Mouse (Mus musculus) midbrain, embryonic 16.5 days (tissue): ENCODE data around the gene Zdhhc16. TPM values are rescaled to one million over a fixed set of nuclear protein-coding genes. Genes with fewer than 3 reads are reported as not detected.

Source experiments
- ATAC-seq: fragments of 200-750 bp; cut with Nextera tagmentation; 2 replicates; pipeline ENCODE4 v1.8.0; 2017; ENCODE audit warnings: moderate TSS enrichment
- H3K27ac ChIP-seq: fragments of 300-500 bp; sonication (generic); 2 replicates; pipeline ENCODE4 v1.5.1; 2014; ENCODE audit warnings: mild to moderate bottlenecking, low read length, mixed read lengths
- H3K27me3 ChIP-seq: fragments of 300-500 bp; sonication (generic); 2 replicates; pipeline ENCODE4 v1.6.1; 2014; ENCODE audit warnings: low read depth, low read length, mixed read lengths; ENCODE audit not compliant: control insufficient read depth, insufficient read depth
- H3K36me3 ChIP-seq: fragments of 300-500 bp; sonication (generic); 2 replicates; pipeline ENCODE4 v1.6.1; 2014; ENCODE audit warnings: mild to moderate bottlenecking, low read length, moderate library complexity, mixed read lengths; ENCODE audit not compliant: control insufficient read depth, insufficient read depth
- H3K4me1 ChIP-seq: fragments of 300-500 bp; sonication (generic); 2 replicates; pipeline ENCODE4 v1.6.1; 2014; ENCODE audit warnings: mild to moderate bottlenecking, low read length, mixed read lengths; ENCODE audit not compliant: control insufficient read depth, insufficient read depth
- H3K4me2 ChIP-seq: fragments of 300-500 bp; sonication (generic); 2 replicates; pipeline ENCODE4 v1.6.1; 2014; ENCODE audit warnings: mild to moderate bottlenecking, low read length, mixed read lengths
- H3K4me3 ChIP-seq: fragments of 300-500 bp; sonication (generic); 2 replicates; pipeline ENCODE4 v1.5.1; 2014; ENCODE audit warnings: low read depth, mild to moderate bottlenecking, low read length, moderate library complexity, mixed read lengths
- H3K9ac ChIP-seq: fragments of 300-500 bp; sonication (generic); 2 replicates; pipeline ENCODE4 v1.6.1; 2014; ENCODE audit warnings: low read depth, low read length, mixed read lengths
- H3K9me3 ChIP-seq: fragments of 300-500 bp; sonication (generic); replicated peaks from 2 replicates; pipeline ENCODE4 v1.6.1; 2014; ENCODE audit warnings: mild to moderate bottlenecking, low read length, mixed read lengths; ENCODE audit not compliant: control insufficient read depth, poor library complexity, severe bottlenecking
- WGBS: fragments of 180-500 bp; shearing (Covaris S2); extraction: QIAGEN DNeasy Blood & Tissue Kit; methylation state at CpG from one replicate; pipeline ENCODE4 v1.1.7; 2014; 5-methylcytosine and 5-hydroxymethylcytosine counted together
- polyA plus RNA-seq: library from polyadenylated mRNA; unstranded; fragments of >200 nt; fragmentation: Nextera tagmentation; extraction: Ambion mirVana; gene quantifications from 2 replicates; pipeline ENCODE4 v1.2.1, GENCODE M21; 2015

Gene Zdhhc16
- polyA plus RNA-seq, 1 experiment from 2014 or later: 90.2 TPM

- H3K4me2 ChIP-seq: no peak overlapping the region
- no peaks in the 10 kb centered on the region for H3K27me3 ChIP-seq
- no peaks in the 10 kb centered on the region for H3K36me3 ChIP-seq
- no peak for ATAC-seq
- H3K4me1 ChIP-seq: no peaks in the 10 kb centered on the region
- H3K4me3 ChIP-seq: no peak overlapping the region
- no peaks in the 10 kb centered on the region for H3K9me3 ChIP-seq
- no peak overlapping the region for H3K9ac ChIP-seq
- 89% methylated on average over 2 of the region's 2 CpGs for WGBS
- no peak overlapping the region for H3K27ac ChIP-seq
Measured at GRCm38 (mm10) chr19:41992971-41993370, 59.7 kb downstream of the Zdhhc16 start.

GRCm38 (mm10) chr19:41993484-41993883 is 60.2 kb downstream of the Zdhhc16 start:
- ATAC-seq: no peak
- Histone ChIP-seq H3K27me3 (no peaks in the 10 kb centered on the region), H3K9ac (no peak overlapping the region), H3K4me3 (no peak overlapping the region), H3K27ac (no peak overlapping the region), H3K9me3 (no peaks in the 10 kb centered on the region), H3K4me2 (no peak overlapping the region), H3K36me3 (no peaks in the 10 kb centered on the region), H3K4me1 (no peaks in the 10 kb centered on the region)
- WGBS: 80% methylated on average over 6 of the region's 6 CpGs

Other genes starting within 250 kb of the Zdhhc16 start
- gene Slit1, start 189.8 kb upstream of the Zdhhc16 start, polyA plus RNA-seq: 18.2 and 21.4 TPM in 2 replicates
- gene Arhgap19, start 131.4 kb upstream of the Zdhhc16 start, polyA plus RNA-seq: 4.3 TPM in 2 replicates
- 27.3 and 28.2 TPM in 2 replicates for gene Frat1, start 103.5 kb upstream of the Zdhhc16 start, polyA plus RNA-seq
- 5.0 and 5.6 TPM in 2 replicates for gene Frat2, start 85.3 kb upstream of the Zdhhc16 start, polyA plus RNA-seq
- 19.2 TPM in 2 replicates for gene Rrp12, start 37.3 kb upstream of the Zdhhc16 start, polyA plus RNA-seq
- 509 and 565 TPM in 2 replicates for gene Pgam1, start 21.6 kb upstream of the Zdhhc16 start, polyA plus RNA-seq
- gene Exosc1, start 57 bp upstream of the Zdhhc16 start, polyA plus RNA-seq: 59.1 and 61.3 TPM in 2 replicates
- gene Mms19, start 47.7 kb downstream of the Zdhhc16 start, polyA plus RNA-seq: 27.0 and 31.9 TPM in 2 replicates
- 9.1 and 10.1 TPM in 2 replicates for gene Ubtd1, start 48.3 kb downstream of the Zdhhc16 start, polyA plus RNA-seq
- gene Ankrd2, start 102.5 kb downstream of the Zdhhc16 start, polyA plus RNA-seq: 0.71 and 0.94 TPM in 2 replicates
- gene Hoga1, start 112.1 kb downstream of the Zdhhc16 start, polyA plus RNA-seq: 1.6 and 1.7 TPM in 2 replicates
- not detected in 2 replicates for gene 4933411K16Rik, start 118.8 kb downstream of the Zdhhc16 start, polyA plus RNA-seq
- gene Morn4, start 152.9 kb downstream of the Zdhhc16 start, polyA plus RNA-seq: 160 and 163 TPM in 2 replicates
- 27.8 and 28.5 TPM in 2 replicates for gene Pi4k2a, start 157.0 kb downstream of the Zdhhc16 start, polyA plus RNA-seq
- gene Avpi1, start 195.6 kb downstream of the Zdhhc16 start, polyA plus RNA-seq: 4.9 and 8.3 TPM in 2 replicates
- gene Marveld1, start 213.9 kb downstream of the Zdhhc16 start, polyA plus RNA-seq: 1.4 and 1.8 TPM in 2 replicates
- 64.9 and 65.7 TPM in 2 replicates for gene Zfyve27, start 230.5 kb downstream of the Zdhhc16 start, polyA plus RNA-seq